Comparison of ENCODE assay signal across 12 mouse cellular contexts in the genomic region with DNA sequence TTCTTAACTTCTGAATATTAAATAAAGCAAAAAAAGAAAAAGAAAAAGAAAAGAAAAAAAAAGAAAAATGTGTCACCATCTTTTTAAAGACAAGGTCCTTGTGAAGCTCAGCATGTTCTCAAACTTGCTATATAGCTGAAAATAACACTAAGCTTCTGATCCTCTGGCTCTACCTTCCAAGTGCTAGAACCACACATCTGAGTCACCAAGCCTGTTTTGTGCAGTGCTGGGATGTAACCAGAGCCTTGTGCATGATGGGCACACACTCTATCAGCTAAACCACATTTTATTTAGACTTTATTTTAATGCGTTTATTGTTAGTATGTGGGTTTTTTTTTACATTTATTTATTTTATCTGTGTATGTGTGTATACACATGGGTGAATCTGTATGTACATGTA.
"Had no signal": no experiment of that assay in that cellular context is flagged by ENCODE, and none has a peak within 500 bp of the region (broad histone marks: within the 10 kb centered on the region; RNA-seq: fewer than 3 reads in every experiment).

No protein-coding gene starts in this region.

- ATAC-seq: liver, postnatal 0 days; lung, postnatal 0 days; midbrain, embryonic 16.5 days had no signal

- DNase-seq: liver, embryonic 13.5 days; liver, postnatal 0 days; lung, adult 2 months; lung, postnatal 14 days; lung, postnatal 36 days; midbrain, embryonic 14.5 days; right cerebral cortex, postnatal 14 days; thymus, adult 18-20 months; thymus, postnatal 14 days; thymus, postnatal 4 days had no signal
